Comparison of ENCODE assay signal across 7 mouse cellular contexts in the genomic region with DNA sequence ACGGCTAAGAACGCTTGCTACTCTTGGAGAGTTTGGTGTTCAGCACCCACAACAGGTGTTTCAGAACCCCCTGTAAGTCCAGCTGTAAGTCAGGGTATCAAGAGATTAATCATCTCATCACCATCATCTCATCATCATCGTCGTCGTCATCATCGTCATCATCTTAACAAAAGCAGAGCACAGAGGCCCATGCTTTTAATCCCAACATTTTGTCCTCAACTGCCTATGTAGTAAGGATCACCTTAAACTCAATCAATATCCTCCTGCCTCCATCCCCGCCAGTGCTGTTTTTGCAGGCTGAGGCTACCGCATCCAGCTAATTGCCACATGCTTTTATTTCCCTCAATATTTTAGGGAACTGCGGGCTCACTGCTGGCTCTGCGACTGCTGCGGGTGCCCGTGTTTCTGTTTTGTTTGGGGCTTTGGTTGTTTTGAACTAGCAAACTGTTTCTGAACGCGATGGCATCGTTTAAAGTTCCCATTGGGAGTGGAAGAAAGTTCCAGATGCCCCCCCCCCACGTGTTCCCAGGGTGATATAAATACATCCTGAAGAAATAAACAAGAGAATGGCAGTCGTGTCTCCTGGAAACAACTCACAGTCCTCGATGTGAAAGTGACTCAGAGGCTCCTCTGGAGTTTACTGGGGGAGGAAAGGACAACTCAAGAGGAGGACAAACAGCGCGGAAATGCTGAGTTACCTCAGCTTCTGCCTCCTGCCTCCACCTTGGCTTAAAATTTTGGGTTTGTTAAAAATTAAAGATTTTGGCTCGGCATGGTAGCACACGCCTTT. TPM values are rescaled to one million over a fixed set of nuclear protein-coding genes. Genes with fewer than 3 reads are reported as not detected.
DNase-seq lines count a peak whose midpoint lies in the region; ATAC-seq lines count a peak whose summit lies in the region.

No protein-coding gene starts in this region.

- H3K9ac ChIP-seq in forebrain, embryonic 16.5 days (replicated peaks; ENCODE audit: low read depth, low read length) = peak overlapping the region; percentile 79
- no peak overlapping the region for H3K9ac ChIP-seq in limb, embryonic 15.5 days

- H3K27ac ChIP-seq in forebrain, embryonic 16.5 days (ENCODE audit: low read length) = no peak overlapping the region
- 0 out of 2 replicates have a peak overlapping the region, but pooled peaks have one; percentile 35 for H3K27ac ChIP-seq in limb, embryonic 15.5 days

- H3K9me3 ChIP-seq in forebrain, embryonic 16.5 days (ENCODE audit: control insufficient read depth, low read length) = no peaks in the 10 kb centered on the region
- H3K9me3 ChIP-seq in limb, embryonic 15.5 days = no peaks in the 10 kb centered on the region

- H3K4me3 ChIP-seq in forebrain, embryonic 16.5 days (replicated peaks; ENCODE audit: low read length) = peak overlapping the region; percentile 86
- H3K4me3 ChIP-seq in limb, embryonic 15.5 days = peak overlapping the region; percentile 68

- 34% methylated on average over 22 of the region's 22 CpGs for WGBS in forebrain, embryonic 16.5 days
- 30% methylated on average over 22 of the region's 22 CpGs for WGBS in limb, embryonic 15.5 days

- H3K4me2 ChIP-seq in forebrain, embryonic 16.5 days (ENCODE audit: low read length) = peak overlapping the region; percentile 70
- H3K4me2 ChIP-seq in limb, embryonic 15.5 days = peak overlapping the region; percentile 73

- DNase-seq in 3T3-L1 (ENCODE audit: low read depth, low spot score) (peak; percentile 83), 416B (ENCODE audit: low read depth) (peak; percentile 39)
- peak; percentile 32 for DNase-seq in right cerebral cortex, postnatal 25 days
- DNase-seq in ovary, postnatal 10 days (ENCODE audit: low spot score) = no peak
- no peak for DNase-seq in kidney, postnatal 4 days

- H3K4me1 ChIP-seq in forebrain, embryonic 16.5 days (replicated peaks; ENCODE audit: control insufficient read depth, insufficient read depth, low read length) = peaks cover 25% of the 10 kb centered on the region
- H3K4me1 ChIP-seq in limb, embryonic 15.5 days = peaks cover 29% of the 10 kb centered on the region

- H3K27me3 ChIP-seq in forebrain, embryonic 16.5 days (replicated peaks; ENCODE audit: control insufficient read depth, insufficient read depth, low read length) = no peaks in the 10 kb centered on the region
- H3K27me3 ChIP-seq in limb, embryonic 15.5 days = no peaks in the 10 kb centered on the region

- ATAC-seq in forebrain, embryonic 16.5 days = no peak
- no peak for ATAC-seq in limb, embryonic 15.5 days (ENCODE audit: insufficient number of reproducible peaks, low FRiP score, low TSS enrichment, low read depth)

- no peaks in the 10 kb centered on the region for H3K36me3 ChIP-seq in forebrain, embryonic 16.5 days (ENCODE audit: control insufficient read depth, insufficient read depth)
- H3K36me3 ChIP-seq in limb, embryonic 15.5 days = peaks cover 11% of the 10 kb centered on the region

RNA-seq across cellular contexts. Expression of a gene that starts 0.9 kb away (rescaled TPM):
- 146 and 149 TPM in 2 replicates for polyA plus RNA-seq in forebrain, embryonic 16.5 days (2015; fragmentation: Nextera tagmentation; extraction: Ambion mirVana)
- polyA plus RNA-seq in limb, embryonic 15.5 days (2015; fragmentation: Nextera tagmentation; extraction: Ambion mirVana) = 74.4 and 75.9 TPM in 2 replicates

RNA-seq across cellular contexts. Expression of a gene that starts 11.4 kb away (rescaled TPM):
- 61.7 and 66.8 TPM in 2 replicates for polyA plus RNA-seq in forebrain, embryonic 16.5 days (2015; fragmentation: Nextera tagmentation; extraction: Ambion mirVana)
- polyA plus RNA-seq in limb, embryonic 15.5 days (2015; fragmentation: Nextera tagmentation; extraction: Ambion mirVana) = 42.1 and 47.1 TPM in 2 replicates

Comparison
In these comparisons a context has a peak if more than half of its experiments do, and no peak if none do; other contexts are left out.
1. DNase-seq: peak in 3T3-L1 (single experiment), 416B (single experiment) and right cerebral cortex, postnatal 25 days (single experiment); none in ovary, postnatal 10 days (single experiment) and kidney, postnatal 4 days (0 of 2).